Comparison of ENCODE assay signal across 8 mouse cellular contexts in genomic region chr19:21777171-21777731, GRCm38 (mm10). TPM values are rescaled to one million over a fixed set of nuclear protein-coding genes. Genes with fewer than 3 reads are reported as not detected.
DNase-seq lines count a peak whose midpoint lies in the region; ATAC-seq and TF ChIP-seq lines count a peak whose summit lies in the region.

No protein-coding gene starts in this region.

- no peak for ATAC-seq in hindbrain, embryonic 16.5 days
- no peak for ATAC-seq in liver, embryonic 14.5 days (ENCODE audit: insufficient read depth)

- WGBS in hindbrain, embryonic 16.5 days, result 23% methylated on average over 20 of the region's 20 CpGs
- 16% methylated on average over 20 of the region's 20 CpGs for WGBS in liver, embryonic 14.5 days (ENCODE audit: insufficient replicate concordance)

- intact Hi-C loops in gastrocnemius, adult 2 months (cut with DNase I), result loop anchor here (5.0 kb wide), 3 partner anchors 45 to 525 kb away; no protein-coding TSS in a partner anchor

- H3K9ac ChIP-seq in hindbrain, embryonic 16.5 days (ENCODE audit: low read depth, low read length), result no peak overlapping the region
- no peak overlapping the region for H3K9ac ChIP-seq in liver, embryonic 14.5 days (replicated peaks)

- no peaks in the 10 kb centered on the region for H3K9me3 ChIP-seq in hindbrain, embryonic 16.5 days (ENCODE audit: control insufficient read depth, low read length)
- no peaks in the 10 kb centered on the region for H3K9me3 ChIP-seq in liver, embryonic 14.5 days (ENCODE audit: control insufficient read depth, low read length)

- peak; percentile 47 for DNase-seq in layer of hippocampus, adult 11-12 months (ENCODE audit: low spot score)
- DNase-seq in layer of hippocampus, adult 18-20 months (ENCODE audit: low spot score in 2 of 2), result no peak
- peak; percentile 55 to 60 for DNase-seq in cerebellum, adult 18-20 months
- peak; percentile 80 for DNase-seq in gastrocnemius, adult 2 months
- no peak for DNase-seq in liver, embryonic 14.5 days (ENCODE audit: low read depth in 3 of 3, low spot score in 3 of 3)
- DNase-seq in naive thymus-derived CD4-positive, alpha-beta T cell, adult 2 months (ENCODE audit: low read depth), result peak; percentile 51
- peak; percentile 49 for DNase-seq in thymus, postnatal 25 days

- no peaks in the 10 kb centered on the region for H3K27me3 ChIP-seq in hindbrain, embryonic 16.5 days (replicated peaks; ENCODE audit: control insufficient read depth, insufficient read depth, low read length)
- peaks cover 8% of the 10 kb centered on the region for H3K27me3 ChIP-seq in liver, embryonic 14.5 days (ENCODE audit: control insufficient read depth, insufficient read depth, low read length)

- no peaks in the 10 kb centered on the region for H3K36me3 ChIP-seq in hindbrain, embryonic 16.5 days (ENCODE audit: control insufficient read depth, insufficient read depth, low read length)
- no peaks in the 10 kb centered on the region for H3K36me3 ChIP-seq in liver, embryonic 14.5 days (replicated peaks; ENCODE audit: control insufficient read depth, insufficient read depth, low read depth)

- H3K4me1 ChIP-seq in hindbrain, embryonic 16.5 days (ENCODE audit: control insufficient read depth, insufficient read depth, low read depth, low read length), result peaks cover 31% of the 10 kb centered on the region
- no peaks in the 10 kb centered on the region for H3K4me1 ChIP-seq in liver, embryonic 14.5 days (replicated peaks; ENCODE audit: control insufficient read depth in 2 of 2, insufficient read depth in 2 of 2, low read length in 1 of 2)

- peak overlapping the region; percentile 68 for H3K27ac ChIP-seq in gastrocnemius, adult 2 months
- H3K27ac ChIP-seq in hindbrain, embryonic 16.5 days (ENCODE audit: low read depth, low read length), result no peak overlapping the region
- H3K27ac ChIP-seq in liver, embryonic 14.5 days, result no peak overlapping the region

- H3K4me3 ChIP-seq in gastrocnemius, adult 2 months, result peak overlapping the region; percentile 98
- H3K4me3 ChIP-seq in hindbrain, embryonic 16.5 days (ENCODE audit: low read length), result no peak overlapping the region
- peak overlapping the region; percentile 12 to 21; a peak in 3 of 4 replicates for H3K4me3 ChIP-seq in liver, embryonic 14.5 days (ENCODE audit: insufficient read depth in 1 of 2, low read depth in 2 of 2, low read length in 2 of 2)

- no peak for TF ChIP-seq EP300 in liver, embryonic 14.5 days (IDR thresholded peaks at IDR 0.05; ENCODE audit: low read depth)

- peak; percentile 58 for TF ChIP-seq CTCF in gastrocnemius, adult 2 months (IDR thresholded peaks at IDR 0.05)
- peak; percentile 68 for TF ChIP-seq CTCF in liver, embryonic 14.5 days (IDR thresholded peaks at IDR 0.05; ENCODE audit: low read depth)

- H3K4me2 ChIP-seq in hindbrain, embryonic 16.5 days (ENCODE audit: low read length), result peak overlapping the region; percentile 89
- peak overlapping the region; percentile 85 for H3K4me2 ChIP-seq in liver, embryonic 14.5 days (ENCODE audit: low read depth)

RNA-seq across cellular contexts. Expression of gene Cemip2, which starts 0.9 kb away (rescaled TPM):
- 10 to 100 TPM; 10.3 to 11.0 TPM for total RNA-seq in layer of hippocampus, adult 18-20 months (2021)
- 1 to 10 TPM; 6.9 to 8.8 TPM for total RNA-seq in gastrocnemius, adult 2 months (2021)
- polyA plus RNA-seq in hindbrain, embryonic 16.5 days (2015; fragmentation: Nextera tagmentation; extraction: Ambion mirVana), result 15.4 and 22.2 TPM in 2 replicates
- polyA plus RNA-seq in liver, embryonic 14.5 days (2012; rRNA removed), result 2.4 and 3.0 TPM in 2 replicates
- 6.0 and 6.7 TPM in 2 replicates for polyA plus RNA-seq in liver, embryonic 14.5 days (2014; fragmentation: Nextera tagmentation; extraction: Ambion mirVana)

Comparison
In these comparisons a context has a peak if more than half of its experiments do, and no peak if none do; other contexts are left out.
1. DNase-seq: peak in layer of hippocampus, adult 11-12 months (single experiment), cerebellum, adult 18-20 months (2 of 2), gastrocnemius, adult 2 months (single experiment), naive thymus-derived CD4-positive, alpha-beta T cell, adult 2 months (single experiment) and thymus, postnatal 25 days (single experiment); none in layer of hippocampus, adult 18-20 months (0 of 2) and liver, embryonic 14.5 days (0 of 3).